Mouse (Mus musculus): ENCODE data around the gene Ska2. TPM values are rescaled to one million over a fixed set of nuclear protein-coding genes. Genes with fewer than 3 reads are reported as not detected.
A peak's percentile ranks its signal among the peaks of the same experiment; 100 is the strongest.

Ska2 gene
- total RNA-seq (2021): 10 to 100 TPM; 14.6 TPM
- long read RNA-seq, experiment 1, transcript Ska2-201 (4 exons, 3,037 nt): major isoform, 5 of 8 reads
- long read RNA-seq, experiment 1, partial matches to known transcripts: 0 of 8 reads
- long read RNA-seq, experiment 1, other reads (novel, unspliced or antisense): 3 of 8 reads
- long read RNA-seq, experiment 2, partial matches to known transcripts: 0 of 8 reads
- long read RNA-seq, experiment 2, other reads (novel, unspliced or antisense): 4 of 8 reads

DNA sequence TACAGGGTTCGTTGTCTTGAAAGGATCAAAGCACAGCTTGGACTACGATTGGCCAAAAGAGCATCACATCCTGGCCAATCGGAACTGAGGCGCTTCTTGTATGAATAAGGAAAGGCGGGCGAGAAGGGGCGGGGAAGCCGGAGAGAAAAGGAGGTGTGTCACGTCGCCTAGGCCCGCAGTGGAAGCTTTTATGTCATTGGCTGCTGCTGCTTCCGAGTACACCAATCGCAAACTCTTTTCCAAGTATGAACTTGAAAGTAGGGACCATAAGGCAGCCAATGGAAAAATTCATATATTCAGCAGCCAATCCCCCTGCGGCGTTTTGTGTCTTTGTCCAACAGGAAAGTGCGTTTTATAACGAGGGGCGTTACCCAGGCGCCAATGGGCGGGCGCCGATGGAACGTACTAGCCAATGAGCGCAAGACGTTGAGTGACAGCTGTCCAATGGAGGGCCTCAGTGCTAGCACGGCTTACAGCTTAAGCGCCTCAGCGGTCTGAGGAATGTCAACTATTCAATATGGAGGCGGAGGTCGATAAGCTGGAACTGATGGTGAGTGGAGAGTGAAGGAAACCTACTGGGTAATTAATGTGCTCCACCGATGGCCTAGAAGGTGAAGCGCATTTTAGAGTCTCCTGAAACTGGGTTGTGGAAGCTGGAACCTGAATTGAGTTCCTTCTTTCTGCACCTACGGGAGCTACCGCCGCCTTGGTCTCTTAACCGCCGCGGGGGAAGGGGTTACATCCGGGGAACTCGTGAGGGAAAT is at the start of gene Ska2:
TSS of gene Ska2 (plus strand) at position 480 of the 764 bp plus-strand sequence.
- peak; percentile 96 to 99 for DNase-seq

DNA sequence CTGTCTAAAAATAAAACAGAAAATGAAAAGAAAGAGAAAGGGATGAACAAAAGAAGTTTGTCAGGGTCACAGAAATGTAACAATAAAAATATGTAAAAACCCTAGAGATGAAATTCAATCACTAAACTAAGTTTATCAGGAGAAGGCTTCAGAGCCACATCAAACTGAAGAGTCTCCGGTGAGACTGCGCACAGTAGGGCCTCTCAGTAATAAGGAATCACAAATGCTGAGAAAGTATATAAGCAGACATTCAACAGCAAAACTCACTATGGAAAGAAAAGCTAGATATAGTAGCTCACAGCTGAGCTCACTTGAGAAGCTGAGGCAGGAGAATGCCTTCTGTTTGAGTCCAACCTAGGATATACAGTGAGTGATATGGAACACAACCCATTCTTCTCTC is 48.6 kb upstream of the Ska2 start:
- DNase-seq: no peak

DNA sequence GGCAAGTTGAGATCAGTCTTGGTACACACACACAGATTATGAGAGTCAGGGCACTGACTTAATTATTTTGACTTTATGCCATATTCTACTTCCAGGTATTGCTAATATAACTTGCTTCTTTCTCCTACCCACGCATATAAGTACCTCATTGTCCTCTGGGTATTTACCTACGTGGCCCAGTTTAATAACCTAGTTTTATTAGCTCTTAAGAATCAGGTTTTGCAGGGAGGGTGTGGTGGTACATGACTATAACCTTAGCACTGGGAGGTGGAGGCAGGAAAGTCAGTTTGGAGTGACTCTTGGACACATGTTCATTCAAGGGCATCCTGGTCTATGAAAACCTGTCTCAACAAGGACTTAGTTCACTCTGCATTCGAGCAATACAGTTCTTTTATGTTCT is 46.9 kb upstream of the Ska2 start:
- no peak for DNase-seq

DNA sequence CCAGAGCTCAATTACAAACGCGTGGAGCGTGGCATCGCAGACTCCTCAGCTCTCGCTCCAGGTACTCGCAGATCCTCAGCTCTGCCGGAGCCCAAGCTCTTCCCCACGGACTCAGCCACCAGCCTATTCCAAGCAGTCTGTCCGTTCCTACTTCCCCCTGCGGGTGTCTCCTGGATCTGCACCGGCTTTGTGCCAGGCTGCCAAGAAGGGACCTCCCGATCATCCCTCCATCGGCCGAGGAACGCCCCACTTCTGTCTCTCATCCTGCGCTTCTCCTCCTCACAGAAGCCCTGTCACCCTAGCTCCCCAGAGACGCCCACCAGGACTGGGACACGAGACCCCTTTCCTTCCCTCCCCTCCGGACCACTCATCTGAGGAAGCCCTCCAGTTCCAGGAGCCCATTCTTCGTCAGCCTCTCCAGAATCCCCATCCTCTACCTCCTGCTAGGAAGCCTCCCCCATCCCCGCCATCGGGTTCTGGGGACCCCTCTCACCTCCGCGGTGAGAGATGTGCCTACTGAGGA is 35.6 kb upstream of the Ska2 start:
- DNase-seq: peak; percentile 70 to 78

DNA sequence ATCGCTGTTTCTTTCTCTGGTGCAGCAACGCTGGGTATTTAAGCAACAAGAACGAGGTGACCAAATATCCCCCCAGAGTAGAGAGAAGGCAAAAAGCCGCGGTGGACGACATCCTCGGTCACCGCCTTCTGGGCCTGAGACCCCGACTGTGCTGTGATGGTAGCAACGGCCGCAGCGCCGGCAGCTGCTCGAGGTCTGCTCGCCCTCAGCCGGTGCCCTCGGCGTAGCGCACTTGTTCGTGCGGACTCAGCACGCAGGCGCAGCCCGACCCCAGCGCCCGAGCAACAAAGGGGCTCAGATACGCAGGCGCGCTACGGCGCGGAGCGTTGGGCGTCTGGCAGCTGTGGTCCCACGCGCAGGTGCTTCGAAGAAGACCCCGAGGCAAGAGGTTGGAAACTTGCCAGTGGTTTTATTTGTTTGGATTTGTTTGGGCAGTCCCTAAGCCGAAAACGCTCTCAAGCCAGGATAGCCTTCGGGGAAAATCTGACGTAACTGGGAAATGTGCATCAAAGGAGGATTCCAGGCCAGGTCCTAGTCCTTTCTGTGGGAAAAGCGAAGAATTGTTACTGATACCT is 35.1 kb upstream of the Ska2 start, which contains the start of gene Gdpd1:
TSS of gene Gdpd1 (minus strand) at position 197 of the 575 bp plus-strand sequence.
- peak; percentile 90 to 92 for DNase-seq

DNA sequence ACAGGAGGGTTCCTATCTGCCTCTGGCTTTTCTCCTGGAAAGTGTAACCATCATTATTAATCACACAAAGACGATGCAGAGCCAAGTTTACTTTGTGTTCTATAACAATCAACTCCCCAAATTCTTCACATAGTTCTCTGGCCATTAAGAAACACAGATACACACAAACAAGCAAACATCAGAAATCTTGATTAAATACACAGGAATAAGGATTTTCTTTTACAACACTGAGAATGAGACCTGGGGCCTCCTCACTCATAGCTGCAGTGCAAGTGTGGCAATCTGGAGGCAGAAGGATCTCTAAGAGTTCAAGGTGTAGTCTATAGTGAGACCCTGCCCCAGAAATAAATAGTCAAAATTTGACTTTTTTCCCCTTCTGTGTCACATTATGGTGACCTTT is 25.3 kb upstream of the Ska2 start:
- DNase-seq: no peak

DNA sequence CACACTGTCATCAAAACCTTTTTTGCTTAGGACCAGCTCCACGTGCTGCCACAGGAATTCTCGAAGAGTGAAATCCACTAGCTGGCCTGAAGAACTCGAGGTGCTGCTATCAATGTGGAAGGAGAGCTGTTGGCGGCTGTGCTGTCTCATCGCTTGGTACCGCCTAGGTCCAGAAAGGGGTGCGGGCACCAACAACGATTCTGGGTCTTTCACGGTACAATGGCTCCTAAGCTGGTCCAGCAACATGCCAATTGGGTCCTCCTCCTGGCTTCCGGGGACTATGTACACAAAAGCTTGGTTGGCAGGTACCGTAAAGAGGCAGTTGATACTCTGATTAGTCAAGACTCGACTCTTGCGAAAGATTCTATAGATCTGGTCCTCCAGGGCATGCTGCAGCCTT is 23.6 kb upstream of the Ska2 start:
- DNase-seq: no peak

DNA sequence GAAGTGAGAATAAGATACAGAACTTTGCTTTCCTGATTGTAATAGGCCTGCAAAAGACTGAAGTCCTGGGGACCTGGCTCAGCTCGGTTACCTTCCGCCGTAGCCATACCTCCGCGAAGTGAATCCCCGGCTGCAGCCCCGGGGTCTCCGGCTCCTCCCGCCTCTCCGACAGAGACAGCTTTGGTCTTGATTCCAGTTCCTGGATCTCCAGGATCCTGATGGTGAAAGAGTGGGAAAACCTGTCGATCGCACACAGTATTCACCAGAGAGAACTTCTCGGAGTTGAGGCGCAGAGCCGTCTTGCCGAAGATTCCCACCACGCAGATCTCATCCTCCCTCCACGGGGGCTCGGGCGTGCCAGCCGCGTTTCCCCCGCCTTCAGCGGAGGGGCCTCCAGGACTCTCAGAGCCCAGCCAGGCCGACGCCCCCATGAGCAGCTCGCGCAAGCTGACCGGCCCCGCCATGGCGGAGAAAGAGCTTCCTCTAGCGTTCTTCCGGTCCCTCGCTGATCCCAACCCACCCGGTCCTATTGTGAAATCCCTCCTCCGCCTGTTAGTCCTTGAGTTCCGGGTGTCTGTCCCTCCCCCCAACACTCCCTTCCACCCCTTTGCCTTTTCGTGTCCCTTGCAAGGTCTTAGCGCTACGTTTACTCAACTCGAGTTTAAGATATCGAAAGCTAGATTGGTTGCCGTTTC is 22.6 kb upstream of the Ska2 start, which contains the start of gene Smg8:
TSS of gene Smg8 (minus strand) at position 485 of the 695 bp plus-strand sequence.
- peak; percentile 89 to 90 for DNase-seq

DNA sequence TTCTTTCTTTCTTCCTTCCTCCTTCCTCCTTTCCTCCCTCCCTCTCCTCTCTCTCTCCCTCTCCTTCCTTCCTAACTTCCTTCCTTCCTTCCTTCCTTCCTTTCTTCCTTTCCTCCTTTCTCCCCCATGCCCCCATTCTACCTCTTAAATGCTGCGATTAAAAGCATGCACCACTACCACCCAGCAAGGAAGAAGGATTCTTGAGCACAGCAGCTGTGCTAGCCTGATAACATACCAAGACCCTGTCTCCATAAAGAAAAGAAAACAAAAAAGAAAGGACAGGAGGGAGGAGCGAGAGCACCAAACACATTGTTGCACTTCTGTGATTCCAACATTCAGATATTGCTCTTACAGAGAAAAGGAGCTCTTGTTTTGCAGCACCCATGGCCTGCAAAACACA is 21.9 kb upstream of the Ska2 start:
- DNase-seq: no peak

DNA sequence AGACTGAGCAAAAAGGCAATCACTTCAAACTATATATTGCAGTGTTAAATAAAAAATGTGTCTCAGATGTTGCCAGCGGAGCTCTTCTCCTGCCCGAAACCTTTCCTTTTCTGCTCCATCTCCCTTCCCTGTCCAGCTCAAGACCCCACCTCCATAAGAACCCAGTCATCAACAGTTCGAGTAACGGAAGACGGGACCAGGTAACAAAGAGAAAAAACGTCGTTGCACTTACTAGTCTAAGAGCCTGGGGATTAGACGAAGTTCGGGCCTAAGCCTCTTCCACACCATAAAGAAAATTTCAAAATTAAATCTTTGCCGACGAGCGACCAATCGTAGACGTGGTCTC is 652 bp upstream of the Ska2 start, which contains the start of gene Prr11:
TSS of gene Prr11 (minus strand) at position 300 of the 346 bp plus-strand sequence.
- DNase-seq: no peak

DNA sequence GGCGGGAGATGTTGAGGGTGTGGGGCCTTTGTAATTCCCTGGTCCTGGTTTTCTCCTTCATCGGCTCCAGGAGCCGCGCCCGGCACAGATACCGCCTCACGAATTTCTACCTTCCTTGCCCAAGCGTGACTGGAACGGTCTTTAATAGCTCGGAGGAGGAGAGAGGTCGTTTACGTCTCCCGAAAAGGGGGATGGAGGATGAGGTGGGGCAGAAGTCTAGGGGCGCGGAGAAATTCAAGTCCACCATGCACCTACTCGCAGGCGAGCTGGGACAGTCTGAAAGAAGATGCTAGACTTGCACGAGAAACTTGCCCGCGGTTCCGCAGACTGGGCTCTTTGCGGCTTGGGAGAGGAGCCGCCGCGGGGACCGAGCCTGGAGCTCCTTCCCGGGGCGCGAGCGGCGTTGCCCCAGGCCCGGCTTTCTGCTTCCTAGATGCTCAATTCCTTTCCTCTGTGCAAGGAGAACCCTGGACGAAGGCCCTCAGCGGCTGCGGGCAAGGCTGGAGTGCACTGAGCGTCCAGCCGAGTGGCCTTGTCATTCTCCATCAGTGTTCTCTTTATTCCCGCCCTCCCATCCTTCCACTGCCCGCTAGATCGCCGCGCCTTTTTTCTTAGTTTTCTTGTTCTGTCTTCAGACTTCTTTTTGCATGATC is 611 bp downstream of the Ska2 start:
- peak in 1 of 2 experiments; percentile 21 for DNase-seq

DNA sequence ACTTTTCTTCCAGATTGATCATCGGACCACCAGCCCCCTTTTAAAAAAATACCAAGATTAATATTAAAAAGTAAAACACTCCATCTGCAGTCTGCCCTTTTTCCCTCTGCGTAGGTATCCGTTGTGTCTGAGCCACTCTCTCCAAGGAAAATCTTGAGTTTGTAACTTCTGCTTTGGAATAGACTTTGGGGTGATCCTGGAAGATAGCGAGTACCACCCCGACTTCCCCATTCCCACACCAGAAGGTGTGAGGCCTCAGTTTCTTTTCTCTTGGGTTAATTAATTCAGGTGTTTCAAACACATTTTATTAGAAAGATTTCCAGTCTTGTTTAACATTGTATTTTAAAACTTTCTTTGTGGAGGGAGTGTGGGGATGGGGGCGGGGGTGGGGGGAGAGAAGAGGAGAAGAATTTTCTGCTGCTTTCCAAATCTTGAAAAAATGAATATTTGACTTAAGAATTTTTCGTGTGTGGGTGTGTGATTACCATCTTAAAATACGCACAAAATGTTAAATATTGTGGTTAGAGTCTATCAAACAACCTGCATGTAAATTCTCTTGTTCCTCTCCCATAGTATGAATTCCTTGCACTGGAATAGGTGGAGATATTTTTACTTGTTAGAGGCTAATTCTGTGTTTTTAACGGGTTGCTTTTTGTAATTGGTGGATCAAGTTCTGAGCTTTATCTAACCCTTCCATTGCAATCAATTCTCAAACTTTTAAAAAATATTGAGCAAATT is 1.3 kb downstream of the Ska2 start:
- DNase-seq: no peak

DNA sequence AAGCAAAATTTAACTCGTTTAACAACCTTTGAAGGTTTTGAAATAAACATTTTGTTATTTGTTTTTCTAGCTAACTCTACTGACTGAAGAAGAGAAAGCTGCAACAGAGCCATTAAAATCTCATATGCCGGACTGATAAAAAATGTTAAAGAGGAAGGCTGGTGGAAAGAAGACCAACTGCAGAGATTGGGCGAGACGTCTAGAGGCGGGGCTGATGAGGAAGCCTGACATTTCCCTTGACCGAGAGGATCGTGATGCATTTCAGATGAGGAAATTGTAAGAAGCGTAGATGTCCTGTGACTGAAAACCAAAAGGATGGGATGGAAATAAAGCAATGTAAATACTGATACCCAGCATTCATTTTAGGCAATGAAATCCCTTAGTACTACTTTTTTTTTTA is 12.8 kb downstream of the Ska2 start:
- no peak for DNase-seq

DNA sequence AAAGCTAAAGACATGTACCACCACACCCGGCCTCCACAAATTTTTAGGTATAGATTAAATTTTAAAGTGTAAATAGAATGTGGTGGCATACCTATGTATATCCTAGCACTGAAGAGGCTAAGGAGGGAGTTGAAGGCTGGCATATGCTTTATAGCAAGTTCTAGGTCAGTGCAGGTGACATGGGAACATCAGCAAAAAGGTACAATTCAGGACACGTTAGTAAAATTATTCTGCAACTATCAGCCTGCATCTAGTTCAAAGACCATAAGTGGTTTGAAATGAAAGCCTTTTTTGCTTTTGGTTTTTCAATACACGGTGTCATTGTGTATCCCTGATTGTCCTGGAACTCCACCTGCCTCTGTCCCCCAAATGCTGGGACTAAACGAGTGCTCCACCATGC is 16.5 kb downstream of the Ska2 start:
- DNase-seq: no peak

DNA sequence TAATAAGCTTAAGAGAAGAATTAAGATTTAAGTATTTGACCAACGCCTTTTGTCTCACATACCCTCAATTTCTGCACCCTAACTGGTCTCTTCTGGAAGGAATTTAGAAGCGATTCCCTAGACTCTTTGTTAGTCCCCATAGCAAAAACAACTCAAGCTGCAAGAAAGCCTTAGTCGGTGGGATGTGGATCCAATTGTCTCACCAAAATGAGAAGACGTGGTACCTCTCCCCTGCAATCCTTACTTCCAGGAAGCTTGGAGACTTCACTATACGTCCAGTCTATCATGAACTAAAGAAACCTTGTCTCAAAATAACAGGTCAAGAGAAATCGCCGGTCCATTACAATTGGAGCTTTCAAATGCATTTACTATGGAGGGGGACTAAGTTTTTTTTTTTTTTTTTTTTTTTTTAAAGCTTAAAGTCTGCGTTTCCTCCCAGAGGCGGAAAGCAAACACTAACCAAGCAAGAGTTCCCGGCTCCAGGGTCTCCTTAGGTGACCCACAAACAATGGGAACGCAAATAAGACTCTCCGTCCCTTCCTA is 17.3 kb downstream of the Ska2 start:
- peak in 1 of 2 experiments; percentile 8 for DNase-seq

DNA sequence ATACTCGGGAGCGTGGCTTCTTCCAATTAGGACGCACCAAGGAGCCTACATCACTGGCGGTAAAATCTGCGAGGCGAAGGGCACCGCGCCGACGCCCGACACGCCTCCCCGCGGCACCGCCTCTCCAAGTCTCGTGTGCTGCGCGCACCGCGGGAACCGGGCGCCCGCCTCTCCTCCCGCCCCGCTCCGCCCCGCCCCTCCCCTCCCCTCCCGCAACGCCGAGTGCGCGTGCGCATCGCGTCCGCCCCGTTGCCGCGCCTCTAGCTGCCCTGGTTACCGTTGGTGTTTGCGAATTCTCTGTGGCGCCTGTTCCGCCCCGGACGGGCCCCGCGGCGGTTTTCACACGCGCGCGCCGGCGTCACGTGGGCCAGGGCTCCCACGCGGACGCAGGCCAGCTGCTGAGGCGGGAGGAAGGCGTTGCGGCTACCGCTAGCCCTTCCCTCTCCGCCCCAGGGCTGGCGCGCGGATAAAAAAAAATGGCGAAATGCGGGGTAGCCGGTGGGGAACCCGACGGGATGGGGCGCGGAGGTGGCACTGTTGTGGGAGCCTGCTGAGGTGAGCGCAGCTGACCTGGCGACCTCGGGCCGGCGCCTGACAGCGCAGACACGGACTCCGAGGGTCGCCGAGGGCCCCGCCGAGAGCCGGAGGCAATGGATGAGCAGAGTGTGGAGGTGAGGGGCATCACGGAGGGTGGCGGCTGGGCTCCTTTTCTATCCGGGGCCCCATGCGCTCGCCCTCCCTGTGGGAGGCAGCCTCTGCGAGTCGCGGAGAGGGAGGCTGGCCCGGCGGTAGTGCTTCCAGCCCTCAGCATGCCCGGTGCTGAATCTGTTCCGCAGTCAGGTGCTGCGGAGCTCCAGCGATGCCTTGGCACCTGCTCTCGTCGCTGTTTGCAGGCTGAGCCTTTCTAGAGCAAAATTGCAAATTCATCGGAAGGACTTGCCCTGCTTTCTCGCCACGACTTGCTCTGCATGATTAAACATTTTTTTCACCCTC is 18.1 kb downstream of the Ska2 start, which contains the start of gene Trim37:
TSS of gene Trim37 (plus strand) at position 254 of the 993 bp plus-strand sequence.
- DNase-seq: peak; percentile 86 to 94

DNA sequence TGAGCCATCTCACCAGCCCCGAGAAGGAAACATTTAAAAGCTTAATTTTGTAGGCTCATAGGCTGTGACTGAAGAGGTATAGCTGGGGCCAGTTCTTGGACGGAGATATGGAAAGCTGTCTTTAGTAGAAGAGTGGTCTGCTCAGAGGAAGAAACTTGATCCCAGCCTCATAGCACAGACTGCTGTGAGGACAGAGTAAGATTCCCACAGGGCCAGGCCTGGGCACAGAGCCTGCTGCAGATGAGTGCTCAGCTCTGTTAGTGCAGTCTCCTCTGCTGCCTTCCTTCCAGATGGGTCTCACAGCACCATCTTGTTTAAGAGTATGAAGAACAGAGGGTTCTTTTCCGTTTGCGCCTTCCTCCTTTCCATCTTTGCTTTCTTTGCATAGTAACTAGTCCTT is 27.2 kb downstream of the Ska2 start:
- DNase-seq: no peak

DNA sequence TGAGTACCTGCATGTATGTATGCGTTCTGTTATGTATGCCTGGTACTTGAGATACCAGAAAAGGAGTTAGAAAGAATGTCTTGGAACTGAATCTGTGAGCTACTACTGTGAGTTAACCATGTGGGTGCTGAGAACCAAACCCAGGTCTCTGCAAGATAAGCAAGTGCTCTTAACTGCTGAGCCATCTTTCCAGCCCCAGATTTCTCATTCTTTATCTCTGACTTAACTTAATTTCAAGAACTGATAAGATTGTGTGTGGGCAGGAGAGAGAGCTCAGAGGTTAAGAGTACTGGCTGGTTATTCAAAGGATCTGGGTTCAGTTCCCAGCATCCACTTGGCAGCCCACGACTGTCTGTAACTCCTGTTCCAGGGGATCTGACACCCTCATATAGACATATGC is 49.0 kb downstream of the Ska2 start:
- no peak for DNase-seq

DNA sequence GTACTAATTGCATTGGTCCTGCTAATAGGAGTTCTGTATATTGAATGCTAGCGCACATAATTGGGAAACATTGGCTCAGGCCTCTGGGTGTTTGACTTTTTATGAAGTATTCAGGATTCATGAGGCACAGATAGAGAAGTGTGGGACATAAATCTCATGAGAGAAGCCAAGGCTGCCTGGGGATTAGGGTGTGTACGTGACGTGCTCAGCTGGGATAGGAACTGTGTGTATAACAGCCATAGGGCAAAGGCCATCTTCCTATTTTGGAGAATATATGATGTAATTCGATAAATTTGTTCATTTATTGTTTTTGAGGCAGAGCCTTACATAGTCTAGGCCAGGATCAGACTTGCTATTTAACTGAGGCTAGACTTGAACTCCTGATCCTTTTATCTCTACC is 53.7 kb downstream of the Ska2 start:
- no peak for DNase-seq

DNA sequence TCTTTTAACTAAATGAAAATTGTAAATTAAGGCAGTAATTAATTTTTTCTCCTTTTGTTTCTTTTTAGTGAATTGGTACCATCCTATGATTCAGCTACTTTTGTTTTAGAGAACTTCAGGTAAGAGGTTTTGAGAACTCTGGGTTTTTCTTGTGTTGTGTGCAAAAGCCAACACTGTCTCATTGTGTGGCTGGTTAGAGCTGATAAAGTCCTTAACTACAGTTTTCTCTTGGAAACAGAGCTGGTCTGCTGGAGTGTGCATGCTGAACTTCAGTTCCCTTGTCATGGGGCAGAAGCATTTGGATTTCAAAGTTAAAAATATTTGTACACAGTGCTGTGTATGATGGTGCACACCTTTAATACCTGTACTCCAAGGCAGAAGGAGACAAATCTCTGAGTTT is 54.7 kb downstream of the Ska2 start:
- DNase-seq: no peak
